Mouse (Mus musculus): ENCODE measurements at regions not wholly inside any gene's neighbourhood (a gene's known extent, or its start where the extent isn't known, plus 50 kb on each side); places are given as distances from the start of the nearest gene placed in this dataset.

- Histone ChIP-seq H3K36me3 (replicated peaks; ENCODE audit: low read length) (no peaks in the 10 kb centered on the region), H3K4me1 (no peaks in the 10 kb centered on the region), H3K27me3 (replicated peaks) (no peaks in the 10 kb centered on the region), H3K9me3 (no peaks in the 10 kb centered on the region), H3K4me3 (replicated peaks) (no peak overlapping the region)
- TF ChIP-seq FLI1 (IDR thresholded peaks at IDR 0.05; ENCODE audit: low read length), result no peak
- TF ChIP-seq GATA1 (IDR thresholded peaks at IDR 0.05; ENCODE audit: borderline replicate concordance, low read length), result no peak
Observed at GRCm38 (mm10) chr2:51460896-51461295, 166.4 kb upstream of the Tas2r134 start.

- no peak overlapping the region for H3K4me3 ChIP-seq (replicated peaks)
- TF ChIP-seq FLI1 (IDR thresholded peaks at IDR 0.05; ENCODE audit: low read length) (no peak), GATA1 (IDR thresholded peaks at IDR 0.05; ENCODE audit: borderline replicate concordance, low read length) (no peak)
- H3K4me1 ChIP-seq, result no peaks in the 10 kb centered on the region
- no peaks in the 10 kb centered on the region for H3K9me3 ChIP-seq
- no peaks in the 10 kb centered on the region for H3K27me3 ChIP-seq (replicated peaks)
- no peaks in the 10 kb centered on the region for H3K36me3 ChIP-seq (replicated peaks; ENCODE audit: low read length)
Observed at GRCm38 (mm10) chr2:51459486-51459885, 167.8 kb upstream of the Tas2r134 start.

GRCm38 (mm10) chr2:51457717-51458116, 169.6 kb upstream of the Tas2r134 start:
- Histone ChIP-seq H3K36me3 (replicated peaks; ENCODE audit: low read length) (no peaks in the 10 kb centered on the region), H3K9me3 (no peaks in the 10 kb centered on the region), H3K27me3 (replicated peaks) (no peaks in the 10 kb centered on the region), H3K4me3 (replicated peaks) (no peak overlapping the region), H3K4me1 (no peaks in the 10 kb centered on the region)
- TF ChIP-seq GATA1 (IDR thresholded peaks at IDR 0.05; ENCODE audit: borderline replicate concordance, low read length) (no peak), FLI1 (IDR thresholded peaks at IDR 0.05; ENCODE audit: low read length) (no peak)

GRCm38 (mm10) chr2:51452816-51453215, 174.5 kb upstream of the Tas2r134 start:
- Histone ChIP-seq H3K4me1 (no peaks in the 10 kb centered on the region), H3K36me3 (replicated peaks; ENCODE audit: low read length) (no peaks in the 10 kb centered on the region), H3K27me3 (replicated peaks) (no peaks in the 10 kb centered on the region), H3K9me3 (no peaks in the 10 kb centered on the region), H3K4me3 (replicated peaks) (no peak overlapping the region)
- TF ChIP-seq GATA1 (IDR thresholded peaks at IDR 0.05; ENCODE audit: borderline replicate concordance, low read length), result no peak
- TF ChIP-seq FLI1 (IDR thresholded peaks at IDR 0.05; ENCODE audit: low read length), result no peak

- Histone ChIP-seq H3K4me1 (no peaks in the 10 kb centered on the region), H3K9me3 (peaks cover 6% of the 10 kb centered on the region; the same call in 1 of the 2 replicates), H3K36me3 (replicated peaks; ENCODE audit: low read length) (no peaks in the 10 kb centered on the region), H3K27me3 (replicated peaks) (no peaks in the 10 kb centered on the region), H3K4me3 (replicated peaks) (no peak overlapping the region)
- no peak for TF ChIP-seq GATA1 (IDR thresholded peaks at IDR 0.05; ENCODE audit: borderline replicate concordance, low read length)
- TF ChIP-seq FLI1 (IDR thresholded peaks at IDR 0.05; ENCODE audit: low read length), result no peak
Observed at GRCm38 (mm10) chr2:51448121-51448520, 179.2 kb upstream of the Tas2r134 start.

GRCm38 (mm10) chr2:51447616-51448015, 179.7 kb upstream of the Tas2r134 start:
- no peak overlapping the region for H3K4me3 ChIP-seq (replicated peaks)
- H3K4me1 ChIP-seq, result no peaks in the 10 kb centered on the region
- H3K36me3 ChIP-seq (replicated peaks; ENCODE audit: low read length), result no peaks in the 10 kb centered on the region
- H3K27me3 ChIP-seq (replicated peaks), result no peaks in the 10 kb centered on the region
- TF ChIP-seq FLI1 (IDR thresholded peaks at IDR 0.05; ENCODE audit: low read length) (no peak), GATA1 (IDR thresholded peaks at IDR 0.05; ENCODE audit: borderline replicate concordance, low read length) (no peak)
- peaks cover 6% of the 10 kb centered on the region; the same call in 1 of the 2 replicates for H3K9me3 ChIP-seq

- TF ChIP-seq FLI1 (IDR thresholded peaks at IDR 0.05; ENCODE audit: low read length) (no peak), GATA1 (IDR thresholded peaks at IDR 0.05; ENCODE audit: borderline replicate concordance, low read length) (no peak)
- peaks cover 6% of the 10 kb centered on the region; the same call in 1 of the 2 replicates for H3K9me3 ChIP-seq
- H3K36me3 ChIP-seq (replicated peaks; ENCODE audit: low read length), result no peaks in the 10 kb centered on the region
- H3K4me1 ChIP-seq, result no peaks in the 10 kb centered on the region
- H3K27me3 ChIP-seq (replicated peaks), result no peaks in the 10 kb centered on the region
- no peak overlapping the region for H3K4me3 ChIP-seq (replicated peaks)
Observed at GRCm38 (mm10) chr2:51444386-51445080, 182.8 kb upstream of the Tas2r134 start.

GRCm38 (mm10) chr2:51443946-51444345, 183.4 kb upstream of the Tas2r134 start:
- H3K4me1 ChIP-seq, result no peaks in the 10 kb centered on the region
- TF ChIP-seq FLI1 (IDR thresholded peaks at IDR 0.05; ENCODE audit: low read length) (no peak), GATA1 (IDR thresholded peaks at IDR 0.05; ENCODE audit: borderline replicate concordance, low read length) (no peak)
- H3K36me3 ChIP-seq (replicated peaks; ENCODE audit: low read length), result no peaks in the 10 kb centered on the region
- H3K9me3 ChIP-seq, result peaks cover 6% of the 10 kb centered on the region; the same call in 1 of the 2 replicates
- no peak overlapping the region for H3K4me3 ChIP-seq (replicated peaks)
- no peaks in the 10 kb centered on the region for H3K27me3 ChIP-seq (replicated peaks)

- TF ChIP-seq FLI1 (IDR thresholded peaks at IDR 0.05; ENCODE audit: low read length) (no peak), GATA1 (IDR thresholded peaks at IDR 0.05; ENCODE audit: borderline replicate concordance, low read length) (no peak)
- peaks cover 6% of the 10 kb centered on the region for H3K9me3 ChIP-seq
- no peaks in the 10 kb centered on the region for H3K36me3 ChIP-seq (replicated peaks; ENCODE audit: low read length)
- H3K27me3 ChIP-seq (replicated peaks), result no peaks in the 10 kb centered on the region
- no peak overlapping the region for H3K4me3 ChIP-seq (replicated peaks)
- H3K4me1 ChIP-seq, result no peaks in the 10 kb centered on the region
Observed at GRCm38 (mm10) chr2:51439047-51439446, 188.3 kb upstream of the Tas2r134 start.

- no peak overlapping the region for H3K4me3 ChIP-seq (replicated peaks)
- no peaks in the 10 kb centered on the region for H3K4me1 ChIP-seq
- TF ChIP-seq FLI1 (IDR thresholded peaks at IDR 0.05; ENCODE audit: low read length), result no peak
- TF ChIP-seq GATA1 (IDR thresholded peaks at IDR 0.05; ENCODE audit: borderline replicate concordance, low read length), result no peak
- H3K9me3 ChIP-seq, result peaks cover 6% of the 10 kb centered on the region
- no peaks in the 10 kb centered on the region for H3K27me3 ChIP-seq (replicated peaks)
- no peaks in the 10 kb centered on the region for H3K36me3 ChIP-seq (replicated peaks; ENCODE audit: low read length)
Observed at GRCm38 (mm10) chr2:51436590-51436989, 190.7 kb upstream of the Tas2r134 start.

Data from megakaryocyte, embryonic 14.5 days (primary cell).